Mouse (Mus musculus) neural tube, embryonic 10.5 days (tissue): ENCODE data around the gene Guca2a.

Experiments used
- DNase-seq: peaks from one replicate; pipeline ENCODE4 v3.0.0-alpha.2; 2017; ENCODE audit warnings: low spot score; ENCODE audit errors: extremely low spot score

Guca2a gene

GRCm38 (mm10) chr4:119638656-119639055 lies 1.2 kb downstream of the Guca2a start:
- DNase-seq: no peak

GRCm38 (mm10) chr4:119642666-119643065 lies 5.2 kb downstream of the Guca2a start:
- no peak for DNase-seq

GRCm38 (mm10) chr4:119657011-119657410 lies 19.5 kb downstream of the Guca2a start:
- DNase-seq: no peak

DNA sequence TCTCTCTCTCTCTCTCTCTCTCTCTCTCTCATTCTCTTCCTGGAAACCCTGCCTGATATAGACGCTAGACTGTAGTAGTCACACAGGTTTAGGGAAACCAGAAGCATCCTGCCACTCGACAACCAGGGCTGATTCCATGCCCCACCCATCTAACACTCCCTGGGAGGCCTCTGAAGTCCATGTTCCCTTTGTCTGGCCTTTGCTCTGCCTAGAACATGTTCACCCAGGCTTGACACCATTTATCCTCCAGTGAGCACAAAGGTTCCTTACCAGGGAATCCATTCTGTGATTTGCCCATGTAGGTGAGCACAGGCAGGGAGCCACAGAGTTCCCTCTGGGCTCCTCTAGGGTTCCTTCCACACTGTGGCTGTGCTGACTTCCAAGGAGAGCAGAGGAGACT lies 20.7 kb downstream of the Guca2a start:
- no peak for DNase-seq

GRCm38 (mm10) chr4:119658731-119659130 lies 21.2 kb downstream of the Guca2a start, which contains the start of gene Guca2b:
TSS of gene Guca2b (minus strand) at chr4:119658954.
- DNase-seq: no peak

- DNase-seq: no peak
Observed at GRCm38 (mm10) chr4:119660007-119660406, 22.5 kb downstream of the Guca2a start.

DNA sequence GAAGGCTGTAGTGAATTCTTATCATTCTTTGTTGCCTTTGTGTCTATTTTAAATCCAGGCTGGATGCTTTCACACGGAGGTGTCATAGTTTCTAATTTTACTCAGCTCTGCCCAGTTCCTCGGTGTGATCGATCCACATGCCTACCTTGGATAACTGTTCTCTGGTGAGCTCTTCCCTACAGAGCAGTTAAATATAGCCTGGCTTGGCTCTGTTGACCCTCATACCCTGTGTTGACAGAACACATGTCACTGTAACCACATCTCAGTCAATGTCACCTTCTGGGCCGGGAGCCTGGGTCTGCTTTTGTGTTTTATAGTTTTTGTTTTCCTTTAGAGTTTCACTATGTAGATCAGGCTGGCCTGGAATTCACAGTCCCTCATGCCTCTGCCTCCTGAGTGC lies 24.6 kb downstream of the Guca2a start:
- no peak for DNase-seq

- DNase-seq: no peak
Observed at GRCm38 (mm10) chr4:119662976-119663375, 25.5 kb downstream of the Guca2a start.

DNA sequence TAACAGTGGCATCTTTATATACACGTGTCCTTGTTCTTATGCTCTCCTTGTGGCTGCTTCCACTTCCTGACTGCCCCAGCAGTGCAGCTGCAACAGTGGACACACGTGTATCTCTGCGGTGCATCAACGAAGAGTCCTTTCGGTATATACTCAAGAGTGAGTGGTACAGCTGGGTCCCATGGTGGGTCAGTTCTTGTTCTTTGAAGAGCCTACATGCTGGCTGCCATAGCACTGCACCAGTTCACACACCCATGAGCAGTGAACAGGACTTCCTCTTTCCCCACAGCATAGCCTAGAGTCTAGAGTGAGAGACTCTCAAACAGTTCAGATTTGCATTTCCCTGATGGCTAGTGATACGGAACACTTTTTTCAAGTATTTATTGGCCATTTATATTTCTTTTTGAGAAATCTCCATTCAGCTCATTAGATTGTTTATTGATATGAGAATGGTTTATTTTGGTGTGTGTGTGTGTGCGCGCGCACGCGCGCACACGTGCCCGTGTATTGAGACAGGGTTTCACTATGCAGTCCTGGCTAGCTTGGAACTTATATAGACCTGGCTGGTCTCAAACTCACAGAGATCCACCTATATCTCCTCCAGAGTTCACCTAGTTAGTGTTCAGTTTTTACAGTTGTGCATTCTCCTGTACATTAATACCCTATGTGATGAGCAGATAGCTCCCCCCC lies 26.0 kb downstream of the Guca2a start:
- DNase-seq: no peak

DNA sequence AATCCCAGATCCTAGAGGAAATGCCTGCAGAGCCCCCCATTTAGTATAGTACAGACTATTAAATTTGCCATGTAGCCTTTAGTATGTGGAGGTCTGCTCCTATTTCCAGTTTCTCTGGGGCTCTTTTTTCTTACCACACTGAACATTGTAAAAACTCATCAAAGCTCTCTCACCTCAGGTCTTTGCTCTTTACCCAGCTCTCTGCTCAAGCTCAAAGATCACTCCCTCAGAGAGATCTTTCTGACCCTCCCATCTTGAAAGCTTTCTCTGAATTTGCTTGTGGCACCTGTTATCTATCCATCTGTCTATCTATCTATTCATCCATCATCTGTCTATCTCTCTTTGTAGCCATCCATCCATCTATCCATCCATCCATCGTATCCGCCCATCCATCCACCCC lies 27.7 kb downstream of the Guca2a start:
- DNase-seq: no peak

- no peak for DNase-seq
Observed at GRCm38 (mm10) chr4:119666116-119666515, 28.6 kb downstream of the Guca2a start.

DNA sequence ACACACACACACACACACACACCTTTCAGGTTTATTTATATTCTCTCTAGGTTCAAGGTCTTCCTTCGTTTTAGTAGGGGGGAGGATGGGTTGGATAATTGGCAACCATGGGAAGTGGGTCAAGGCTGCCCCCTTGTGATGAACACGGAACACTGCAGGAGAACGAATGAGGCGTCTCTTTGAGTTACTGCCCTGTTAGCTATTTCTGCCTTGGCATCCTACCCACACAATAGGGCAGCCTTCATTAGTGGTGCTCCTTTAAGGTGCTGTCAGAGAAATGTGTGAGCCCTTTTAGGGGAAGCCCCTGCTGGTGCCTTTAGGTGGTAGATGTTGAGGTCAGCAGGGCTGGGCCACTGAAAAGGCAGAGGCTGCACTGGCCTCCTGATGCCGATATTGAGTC lies 29.9 kb downstream of the Guca2a start:
- peak; percentile 44 for DNase-seq

- no peak for DNase-seq
Observed at GRCm38 (mm10) chr4:119668185-119668584, 30.7 kb downstream of the Guca2a start.

GRCm38 (mm10) chr4:119668596-119668995 lies 31.1 kb downstream of the Guca2a start:
- no peak for DNase-seq

GRCm38 (mm10) chr4:119669356-119670209 lies 32.1 kb downstream of the Guca2a start:
- no peak for DNase-seq

DNA sequence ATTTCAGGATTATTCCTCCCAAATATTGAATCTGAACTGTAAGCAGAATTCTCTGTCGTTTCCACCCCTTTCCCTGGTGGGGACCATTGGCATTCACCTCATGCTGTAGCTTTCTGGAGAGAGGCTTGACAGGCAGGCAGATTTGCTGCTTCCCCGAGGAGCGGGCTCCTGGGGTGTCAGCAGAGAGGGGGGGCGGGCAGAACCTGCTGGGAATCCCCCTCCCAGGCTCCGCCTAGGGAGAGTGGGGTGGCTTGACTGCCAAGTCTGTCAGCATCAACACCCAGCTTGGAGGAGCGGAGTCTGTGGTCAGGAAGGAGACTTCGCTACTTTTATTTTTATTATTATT lies 32.7 kb downstream of the Guca2a start:
- DNase-seq: no peak

- no peak for DNase-seq
Observed at GRCm38 (mm10) chr4:119670736-119671135, 33.2 kb downstream of the Guca2a start.

GRCm38 (mm10) chr4:119671164-119671563 lies 33.7 kb downstream of the Guca2a start:
- DNase-seq: no peak

- DNase-seq: no peak
Observed at GRCm38 (mm10) chr4:119672685-119673084, 35.2 kb downstream of the Guca2a start.

DNA sequence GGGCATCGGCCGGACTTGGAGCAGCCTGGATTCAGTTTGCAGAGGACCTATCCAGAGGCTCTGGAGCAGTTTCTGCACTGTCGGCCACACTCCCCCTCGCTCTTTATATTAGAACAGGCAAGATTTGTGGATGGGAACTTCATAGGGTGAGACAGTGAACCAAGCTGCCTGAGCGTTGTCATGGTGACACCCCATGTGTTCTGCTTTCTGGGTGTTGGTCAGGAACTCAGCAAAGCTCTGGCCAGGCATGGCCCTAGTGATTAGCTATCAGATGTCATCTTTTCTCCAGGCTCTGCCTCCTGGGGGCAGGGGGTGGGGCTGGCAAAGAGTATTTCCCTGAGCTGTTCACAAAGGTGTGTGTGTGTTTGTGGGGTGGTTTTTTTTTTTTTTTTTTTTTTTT lies 45.1 kb downstream of the Guca2a start:
- no peak for DNase-seq

- no peak for DNase-seq
Observed at GRCm38 (mm10) chr4:119685746-119686145, 48.2 kb downstream of the Guca2a start.
